Mouse (Mus musculus): ENCODE data around the gene Cdkn2aip. TPM values are rescaled to one million over a fixed set of nuclear protein-coding genes. Genes with fewer than 3 reads are reported as not detected.

Gene Cdkn2aip
- polyA plus RNA-seq, 1 experiment from 2014 or later, result 44.4 TPM

GRCm38 (mm10) chr8:47708106-47708505, 5.6 kb downstream of the Cdkn2aip start:
- Histone ChIP-seq H3K4me2 (ENCODE audit: low read length) (no peak overlapping the region), H3K36me3 (ENCODE audit: control insufficient read depth, insufficient read depth) (peaks cover 25% of the 10 kb centered on the region), H3K4me3 (replicated peaks; ENCODE audit: low read length) (no peak overlapping the region), H3K9me3 (ENCODE audit: control insufficient read depth, low read length) (no peaks in the 10 kb centered on the region), H3K9ac (replicated peaks; ENCODE audit: low read depth, low read length) (no peak overlapping the region), H3K27ac (ENCODE audit: low read length) (no peak overlapping the region), H3K4me1 (replicated peaks; ENCODE audit: control insufficient read depth, insufficient read depth, low read length) (peaks cover 15% of the 10 kb centered on the region), H3K27me3 (replicated peaks; ENCODE audit: control insufficient read depth, insufficient read depth, low read length) (no peaks in the 10 kb centered on the region)
- ATAC-seq, result no peak
- 81% methylated on average over 5 of the region's 5 CpGs for WGBS

- ATAC-seq, result no peak
- H3K9me3 ChIP-seq (ENCODE audit: control insufficient read depth, low read length), result no peaks in the 10 kb centered on the region
- peaks cover 9% of the 10 kb centered on the region for H3K4me1 ChIP-seq (replicated peaks; ENCODE audit: control insufficient read depth, insufficient read depth, low read length)
- H3K9ac ChIP-seq (replicated peaks; ENCODE audit: low read depth, low read length), result no peak overlapping the region
- 95% methylated on average over 8 of the region's 8 CpGs for WGBS
- H3K27ac ChIP-seq (ENCODE audit: low read length), result no peak overlapping the region
- peaks cover 21% of the 10 kb centered on the region for H3K36me3 ChIP-seq (ENCODE audit: control insufficient read depth, insufficient read depth)
- no peak overlapping the region for H3K4me2 ChIP-seq (ENCODE audit: low read length)
- H3K27me3 ChIP-seq (replicated peaks; ENCODE audit: control insufficient read depth, insufficient read depth, low read length), result no peaks in the 10 kb centered on the region
- H3K4me3 ChIP-seq (replicated peaks; ENCODE audit: low read length), result no peak overlapping the region
Measured at GRCm38 (mm10) chr8:47706746-47707145, 7.0 kb downstream of the Cdkn2aip start.

- H3K4me3 ChIP-seq (replicated peaks; ENCODE audit: low read length), result no peak overlapping the region
- no peak overlapping the region for H3K4me2 ChIP-seq (ENCODE audit: low read length)
- H3K27me3 ChIP-seq (replicated peaks; ENCODE audit: control insufficient read depth, insufficient read depth, low read length), result no peaks in the 10 kb centered on the region
- WGBS, result 65% methylated on average over 1 of the region's 1 CpGs
- peaks cover 4% of the 10 kb centered on the region; the same call in 1 of the 2 replicates for H3K9me3 ChIP-seq (ENCODE audit: control insufficient read depth, low read length)
- H3K36me3 ChIP-seq (ENCODE audit: control insufficient read depth, insufficient read depth), result peaks cover 5% of the 10 kb centered on the region; the same call in 1 of the 2 replicates
- H3K4me1 ChIP-seq (replicated peaks; ENCODE audit: control insufficient read depth, insufficient read depth, low read length), result no peaks in the 10 kb centered on the region
- no peak overlapping the region for H3K9ac ChIP-seq (replicated peaks; ENCODE audit: low read depth, low read length)
- ATAC-seq, result no peak
- H3K27ac ChIP-seq (ENCODE audit: low read length), result no peak overlapping the region
Measured at GRCm38 (mm10) chr8:47702333-47702732, 11.4 kb downstream of the Cdkn2aip start.

GRCm38 (mm10) chr8:47697696-47698095, 16.0 kb downstream of the Cdkn2aip start:
- Histone ChIP-seq H3K9me3 (ENCODE audit: control insufficient read depth, low read length) (peaks cover 4% of the 10 kb centered on the region; the same call in 1 of the 2 replicates), H3K27me3 (replicated peaks; ENCODE audit: control insufficient read depth, insufficient read depth, low read length) (no peaks in the 10 kb centered on the region), H3K9ac (replicated peaks; ENCODE audit: low read depth, low read length) (no peak overlapping the region), H3K27ac (ENCODE audit: low read length) (no peak overlapping the region), H3K4me1 (replicated peaks; ENCODE audit: control insufficient read depth, insufficient read depth, low read length) (no peaks in the 10 kb centered on the region), H3K36me3 (ENCODE audit: control insufficient read depth, insufficient read depth) (no peaks in the 10 kb centered on the region), H3K4me3 (replicated peaks; ENCODE audit: low read length) (no peak overlapping the region), H3K4me2 (ENCODE audit: low read length) (no peak overlapping the region)
- ATAC-seq, result no peak
- WGBS, result 71% methylated on average over 1 of the region's 1 CpGs

GRCm38 (mm10) chr8:47695431-47696105, 18.2 kb downstream of the Cdkn2aip start:
- Histone ChIP-seq H3K9me3 (ENCODE audit: control insufficient read depth, low read length) (no peaks in the 10 kb centered on the region), H3K27me3 (replicated peaks; ENCODE audit: control insufficient read depth, insufficient read depth, low read length) (no peaks in the 10 kb centered on the region), H3K9ac (replicated peaks; ENCODE audit: low read depth, low read length) (no peak overlapping the region), H3K27ac (ENCODE audit: low read length) (no peak overlapping the region), H3K36me3 (ENCODE audit: control insufficient read depth, insufficient read depth) (no peaks in the 10 kb centered on the region), H3K4me1 (replicated peaks; ENCODE audit: control insufficient read depth, insufficient read depth, low read length) (peaks cover 5% of the 10 kb centered on the region), H3K4me3 (replicated peaks; ENCODE audit: low read length) (no peak overlapping the region), H3K4me2 (ENCODE audit: low read length) (no peak overlapping the region)
- ATAC-seq, result no peak
- 79% methylated on average over 5 of the region's 5 CpGs for WGBS

- ATAC-seq, result no peak
- H3K36me3 ChIP-seq (ENCODE audit: control insufficient read depth, insufficient read depth), result no peaks in the 10 kb centered on the region
- no peaks in the 10 kb centered on the region for H3K27me3 ChIP-seq (replicated peaks; ENCODE audit: control insufficient read depth, insufficient read depth, low read length)
- no peak overlapping the region for H3K27ac ChIP-seq (ENCODE audit: low read length)
- H3K4me3 ChIP-seq (replicated peaks; ENCODE audit: low read length), result no peak overlapping the region
- H3K4me1 ChIP-seq (replicated peaks; ENCODE audit: control insufficient read depth, insufficient read depth, low read length), result peaks cover 5% of the 10 kb centered on the region
- no peak overlapping the region for H3K9ac ChIP-seq (replicated peaks; ENCODE audit: low read depth, low read length)
- H3K9me3 ChIP-seq (ENCODE audit: control insufficient read depth, low read length), result no peaks in the 10 kb centered on the region; the same call in 1 of the 2 replicates
- WGBS, result 15% methylated on average over 2 of the region's 2 CpGs
- no peak overlapping the region for H3K4me2 ChIP-seq (ENCODE audit: low read length)
Measured at GRCm38 (mm10) chr8:47693119-47693518, 20.6 kb downstream of the Cdkn2aip start.

- no peak for ATAC-seq
- H3K27ac ChIP-seq (ENCODE audit: low read length), result no peak overlapping the region
- H3K4me3 ChIP-seq (replicated peaks; ENCODE audit: low read length), result no peak overlapping the region
- no peaks in the 10 kb centered on the region for H3K36me3 ChIP-seq (ENCODE audit: control insufficient read depth, insufficient read depth)
- H3K4me2 ChIP-seq (ENCODE audit: low read length), result no peak overlapping the region
- 64% methylated on average over 9 of the region's 10 CpGs for WGBS
- H3K27me3 ChIP-seq (replicated peaks; ENCODE audit: control insufficient read depth, insufficient read depth, low read length), result no peaks in the 10 kb centered on the region
- H3K4me1 ChIP-seq (replicated peaks; ENCODE audit: control insufficient read depth, insufficient read depth, low read length), result peaks cover 5% of the 10 kb centered on the region
- no peaks in the 10 kb centered on the region; the same call in 1 of the 2 replicates for H3K9me3 ChIP-seq (ENCODE audit: control insufficient read depth, low read length)
- no peak overlapping the region for H3K9ac ChIP-seq (replicated peaks; ENCODE audit: low read depth, low read length)
Measured at GRCm38 (mm10) chr8:47691831-47692230, 21.9 kb downstream of the Cdkn2aip start.

GRCm38 (mm10) chr8:47691303-47691702, 22.4 kb downstream of the Cdkn2aip start:
- H3K4me1 ChIP-seq (replicated peaks; ENCODE audit: control insufficient read depth, insufficient read depth, low read length), result peaks cover 5% of the 10 kb centered on the region
- H3K27me3 ChIP-seq (replicated peaks; ENCODE audit: control insufficient read depth, insufficient read depth, low read length), result no peaks in the 10 kb centered on the region
- no peak overlapping the region for H3K9ac ChIP-seq (replicated peaks; ENCODE audit: low read depth, low read length)
- H3K9me3 ChIP-seq (ENCODE audit: control insufficient read depth, low read length), result no peaks in the 10 kb centered on the region; the same call in 1 of the 2 replicates
- no peak overlapping the region for H3K4me3 ChIP-seq (replicated peaks; ENCODE audit: low read length)
- H3K4me2 ChIP-seq (ENCODE audit: low read length), result peak overlapping the region; percentile 52
- no peak for ATAC-seq
- 41% methylated on average over 7 of the region's 7 CpGs for WGBS
- H3K27ac ChIP-seq (ENCODE audit: low read length), result no peak overlapping the region
- no peaks in the 10 kb centered on the region for H3K36me3 ChIP-seq (ENCODE audit: control insufficient read depth, insufficient read depth)

GRCm38 (mm10) chr8:47690674-47691078, 23.1 kb downstream of the Cdkn2aip start:
- Histone ChIP-seq H3K27me3 (replicated peaks; ENCODE audit: control insufficient read depth, insufficient read depth, low read length) (no peaks in the 10 kb centered on the region), H3K4me2 (ENCODE audit: low read length) (peak overlapping the region; percentile 52), H3K4me3 (replicated peaks; ENCODE audit: low read length) (peak overlapping the region; percentile 26), H3K36me3 (ENCODE audit: control insufficient read depth, insufficient read depth) (no peaks in the 10 kb centered on the region), H3K9ac (replicated peaks; ENCODE audit: low read depth, low read length) (peak overlapping the region; percentile 15; the same call in 1 of the 2 replicates), H3K4me1 (replicated peaks; ENCODE audit: control insufficient read depth, insufficient read depth, low read length) (peaks cover 5% of the 10 kb centered on the region), H3K27ac (ENCODE audit: low read length) (no peak overlapping the region), H3K9me3 (ENCODE audit: control insufficient read depth, low read length) (no peaks in the 10 kb centered on the region; the same call in 1 of the 2 replicates)
- WGBS, result 2% methylated on average over 16 of the region's 16 CpGs
- ATAC-seq, result no peak
